Mouse (Mus musculus) testis, adult 2 months (tissue): ENCODE data around the gene Pkmyt1.

Source experiments
- CTCF ChIP-seq: fragments of 200-500 bp; IDR thresholded peaks from 2 replicates; pipeline ENCODE4 v1.5.1; 2012; ENCODE audit warnings: low read depth, mild to moderate bottlenecking, inconsistent platforms, low read length, moderate library complexity; ENCODE audit not compliant: control insufficient read depth, insufficient read depth, insufficient replicate concordance
- POLR2A ChIP-seq: fragments of 200-500 bp; IDR thresholded peaks from 2 replicates; pipeline ENCODE4 v1.6.1; 2012; ENCODE audit warnings: low read depth, mild to moderate bottlenecking, inconsistent platforms, low read length, moderate library complexity; ENCODE audit not compliant: control insufficient read depth

- TF ChIP-seq CTCF (no peak), POLR2A (no peak)
Measured at GRCm38 (mm10) chr17:23741359-23742209, 15.4 kb downstream of the Pkmyt1 start.
